Mouse (Mus musculus) liver, embryonic 11.5 days (tissue): Measurements from ENCODE around the gene Defb19. TPM values are rescaled to one million over a fixed set of nuclear protein-coding genes. Genes with fewer than 3 reads are reported as not detected.

Source experiments
- ATAC-seq: fragments of 200-750 bp; cut with Nextera tagmentation; replicated peaks from 2 replicates; pipeline ENCODE4 v1.8.0; 2017; ENCODE audit warnings: moderate number of reproducible peaks, mild to moderate bottlenecking, moderate TSS enrichment, moderate library complexity; ENCODE audit not compliant: low FRiP score
- DNase-seq: peaks from one replicate; pipeline ENCODE4 v3.0.0-alpha.2; 2017; ENCODE audit warnings: low spot score
- H3K27ac ChIP-seq: fragments of 300-500 bp; sonication (generic); 2 replicates; pipeline ENCODE4 v1.5.1; 2014; ENCODE audit warnings: mild to moderate bottlenecking, low read depth, low read length, control low read depth
- H3K27me3 ChIP-seq: fragments of 300-500 bp; sonication (generic); replicated peaks from 2 replicates; pipeline ENCODE4 v1.6.1; 2014; ENCODE audit warnings: low read length, mixed read lengths; ENCODE audit not compliant: control insufficient read depth, insufficient read depth
- H3K36me3 ChIP-seq: fragments of 300-500 bp; sonication (generic); 2 replicates; pipeline ENCODE4 v1.6.1; 2014; ENCODE audit warnings: mild to moderate bottlenecking, low read length, moderate library complexity, mixed read lengths; ENCODE audit not compliant: control insufficient read depth, insufficient read depth
- H3K4me1 ChIP-seq: fragments of 300-500 bp; sonication (generic); replicated peaks from 2 replicates; pipeline ENCODE4 v1.6.1; 2014; ENCODE audit warnings: low read length, mixed read lengths; ENCODE audit not compliant: control insufficient read depth, insufficient read depth
- H3K4me2 ChIP-seq: fragments of 300-500 bp; sonication (generic); 2 replicates; pipeline ENCODE4 v1.6.1; 2014; ENCODE audit warnings: mild to moderate bottlenecking, control low read depth, moderate library complexity
- H3K4me3 ChIP-seq: fragments of 300-500 bp; sonication (generic); 2 replicates; pipeline ENCODE4 v1.5.1; 2014; ENCODE audit warnings: low read depth, low read length, control low read depth
- H3K9ac ChIP-seq: fragments of 300-500 bp; sonication (generic); 2 replicates; pipeline ENCODE4 v1.6.1; 2014; ENCODE audit warnings: low read depth, low read length, control low read depth
- H3K9me3 ChIP-seq: fragments of 300-500 bp; sonication (generic); 2 replicates; pipeline ENCODE4 v1.6.1; 2016; ENCODE audit warnings: low read length, inconsistent platforms, mixed read lengths; ENCODE audit not compliant: control insufficient read depth
- whole genome bisulfite sequencing: fragments of 180-500 bp; shearing (Covaris S2); extraction: QIAGEN DNeasy Blood & Tissue Kit; methylation state at CpG from one replicate; pipeline ENCODE4 v1.1.7; 2014; 5-methylcytosine and 5-hydroxymethylcytosine counted together
- polyA plus RNA-seq: library from polyadenylated mRNA; unstranded; fragments of >200 nt; fragmentation: Nextera tagmentation; extraction: Ambion mirVana; gene quantifications from 2 replicates; pipeline ENCODE4 v1.2.1, GENCODE M21; 2014

Defb19 gene
- polyA plus RNA-seq, 1 experiment from 2014 or later = not detected

DNA sequence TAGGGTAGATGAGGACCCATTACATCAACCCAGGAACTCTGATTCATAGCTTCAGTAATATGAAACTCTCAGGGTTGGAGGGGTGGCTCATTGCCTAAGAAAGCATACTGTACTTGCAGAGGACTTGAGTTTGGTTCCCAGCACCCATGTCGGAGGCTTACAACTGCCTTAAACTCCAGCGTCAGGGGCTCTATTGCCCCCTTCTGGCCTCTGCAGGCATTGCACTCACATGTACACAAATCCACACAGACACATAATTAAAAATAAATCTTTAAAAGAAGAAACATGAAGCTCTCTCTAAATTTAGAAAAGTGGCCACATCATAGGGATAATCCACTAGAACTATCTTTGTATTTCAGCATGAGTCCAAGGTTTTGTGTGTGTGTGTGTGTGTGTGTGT lies 37.2 kb downstream of the Defb19 start:
- H3K4me1 ChIP-seq = no peaks in the 10 kb centered on the region
- 68% methylated on average over 2 of the region's 2 CpGs for WGBS
- no peak for DNase-seq
- H3K4me2 ChIP-seq = no peak overlapping the region
- no peaks in the 10 kb centered on the region for H3K27me3 ChIP-seq
- ATAC-seq = no peak
- no peaks in the 10 kb centered on the region for H3K36me3 ChIP-seq
- H3K9ac ChIP-seq = no peak overlapping the region
- no peak overlapping the region for H3K4me3 ChIP-seq
- no peak overlapping the region for H3K27ac ChIP-seq
- no peaks in the 10 kb centered on the region for H3K9me3 ChIP-seq

DNA sequence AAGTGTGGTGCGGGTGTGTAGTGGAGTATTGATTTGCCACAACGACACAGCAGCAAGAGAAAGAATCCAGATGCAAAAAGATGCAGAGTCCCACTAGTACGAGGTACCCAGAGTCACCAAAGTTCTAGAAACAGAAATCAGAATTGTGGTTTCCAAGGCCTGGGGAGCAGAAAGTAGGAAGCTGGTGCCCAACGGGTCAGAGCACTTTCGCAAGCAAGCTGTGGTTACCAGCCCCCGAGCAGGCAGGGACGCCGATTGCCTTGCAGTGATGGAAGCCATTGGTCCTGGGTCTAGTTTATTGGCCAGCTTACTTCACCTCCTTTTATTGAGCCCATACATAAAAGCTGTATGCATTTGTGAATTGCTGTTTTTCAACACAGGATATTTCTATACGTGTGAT lies 38.1 kb downstream of the Defb19 start:
- Histone ChIP-seq H3K4me2 (no peak overlapping the region), H3K9me3 (no peaks in the 10 kb centered on the region), H3K36me3 (no peaks in the 10 kb centered on the region), H3K27ac (no peak overlapping the region), H3K4me3 (no peak overlapping the region), H3K9ac (no peak overlapping the region), H3K4me1 (no peaks in the 10 kb centered on the region), H3K27me3 (no peaks in the 10 kb centered on the region)
- WGBS = 68% methylated on average over 9 of the region's 9 CpGs
- ATAC-seq (no peak), DNase-seq (no peak)

DNA sequence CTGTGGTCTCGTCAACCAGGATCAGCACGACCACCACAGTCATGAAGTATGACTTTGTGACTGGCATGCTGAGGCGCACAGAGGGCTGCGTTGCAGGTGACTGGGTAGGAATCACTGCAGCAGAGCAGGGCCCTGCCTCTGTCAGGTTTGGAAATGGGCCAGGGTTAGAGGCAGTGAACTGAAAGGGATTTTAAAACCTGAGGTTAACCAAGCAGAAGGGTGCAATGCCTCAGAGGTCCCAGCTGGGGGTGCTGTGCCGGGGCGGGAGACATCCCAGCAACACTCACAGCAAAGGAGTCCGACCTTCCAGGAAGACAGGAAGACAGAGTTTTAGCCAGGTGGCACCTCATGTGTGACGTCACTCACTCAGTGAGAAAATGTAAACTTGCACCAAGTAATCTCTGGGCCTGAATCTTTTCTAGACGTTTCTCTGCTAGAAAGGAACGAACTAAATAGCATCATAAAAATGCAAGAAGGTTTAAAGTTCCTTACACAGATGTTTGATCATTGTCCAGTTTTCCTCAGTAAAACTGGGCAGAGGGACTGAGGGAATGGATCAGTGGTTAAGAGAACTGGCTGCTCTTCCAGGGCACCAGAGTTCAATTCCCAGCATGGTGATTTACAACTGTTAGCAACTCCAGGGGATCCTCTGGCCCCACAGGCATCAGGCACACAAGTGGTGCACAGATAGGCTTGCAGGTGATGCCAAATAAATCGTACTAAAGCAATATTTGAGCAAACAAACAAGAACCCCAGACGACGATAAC lies 40.0 kb downstream of the Defb19 start, which contains the start of gene Defb29:
TSS of gene Defb29 (minus strand) at position 155 of the 767 bp plus-strand sequence.
- H3K4me1 ChIP-seq = no peaks in the 10 kb centered on the region
- H3K9me3 ChIP-seq = no peaks in the 10 kb centered on the region
- H3K4me2 ChIP-seq = no peak within 1 kb of the TSS
- 55% methylated on average over 13 of the region's 13 CpGs for WGBS
- no peaks in the 10 kb centered on the region for H3K36me3 ChIP-seq
- DNase-seq (no peak), ATAC-seq (no peak)
- H3K4me3 ChIP-seq = no peak within 1 kb of the TSS
- no peak within 1 kb of the TSS for H3K27ac ChIP-seq
- H3K27me3 ChIP-seq = no peaks in the 10 kb centered on the region
- H3K9ac ChIP-seq = no peak within 1 kb of the TSS

Other genes starting within 250 kb of the Defb19 start
- gene Rbck1, start 247.7 kb downstream of the Defb19 start, polyA plus RNA-seq = 104 and 105 TPM in 2 replicates
- gene Trib3, start 236.3 kb downstream of the Defb19 start, polyA plus RNA-seq = 13.9 and 18.1 TPM in 2 replicates
- gene Nrsn2, start 203.7 kb downstream of the Defb19 start, polyA plus RNA-seq = 0.45 and 0.49 TPM in 2 replicates
- 8.5 and 9.8 TPM in 2 replicates for gene Sox12, start 182.2 kb downstream of the Defb19 start, polyA plus RNA-seq
- gene Zcchc3, start 165.3 kb downstream of the Defb19 start, polyA plus RNA-seq = 41.6 and 44.6 TPM in 2 replicates
- gene 6820408C15Rik, start 164.7 kb downstream of the Defb19 start, polyA plus RNA-seq = 0.31 and 1.1 TPM in 2 replicates
- not detected in 2 replicates for gene Defb23, start 115.7 kb downstream of the Defb19 start, polyA plus RNA-seq
- gene Defb20, start 103.2 kb downstream of the Defb19 start, polyA plus RNA-seq = not detected in 2 replicates
- gene Defb22, start 90.2 kb downstream of the Defb19 start, polyA plus RNA-seq = not detected in 2 replicates
- gene Defb26, start 68.6 kb downstream of the Defb19 start, polyA plus RNA-seq = not detected in 2 replicates
- gene Defb28, start 62.1 kb downstream of the Defb19 start, polyA plus RNA-seq = not detected in 2 replicates
- gene Defb29, start 40.2 kb downstream of the Defb19 start, polyA plus RNA-seq = not detected in 2 replicates
- gene Gm17416, start 11.0 kb downstream of the Defb19 start, polyA plus RNA-seq = not detected in 2 replicates
- gene Defb21, start 7.6 kb downstream of the Defb19 start, polyA plus RNA-seq = not detected in 2 replicates
- not detected in 2 replicates for gene Defb45, start 19.1 kb upstream of the Defb19 start, polyA plus RNA-seq
- not detected in 2 replicates for gene Defb36, start 24.0 kb upstream of the Defb19 start, polyA plus RNA-seq
- not detected in 2 replicates for gene Defb25, start 42.7 kb upstream of the Defb19 start, polyA plus RNA-seq
- gene Rem1, start 46.6 kb upstream of the Defb19 start, polyA plus RNA-seq = 1.2 and 1.6 TPM in 2 replicates
- 88.6 and 92.1 TPM in 2 replicates for gene H13, start 89.1 kb upstream of the Defb19 start, polyA plus RNA-seq
- gene Mcts2, start 106.7 kb upstream of the Defb19 start, polyA plus RNA-seq = 31.5 and 37.1 TPM in 2 replicates
- gene Id1, start 155.9 kb upstream of the Defb19 start, polyA plus RNA-seq = 52.7 and 56.3 TPM in 2 replicates
- 6.7 and 8.5 TPM in 2 replicates for gene Cox4i2, start 173.9 kb upstream of the Defb19 start, polyA plus RNA-seq